Mouse (Mus musculus) spleen, postnatal 14 days (tissue): Measurements from ENCODE around the gene C530008M17Rik.

Source experiments
- DNase-seq, 2 experiments: peaks; one replicate each; pipeline ENCODE4 v3.0.0; 2021 to 2022; ENCODE audit warnings: low spot score in 2 of 2

The C530008M17Rik gene

GRCm38 (mm10) chr5:76665421-76665820, 9.1 kb downstream of the C530008M17Rik start:
- no peak for DNase-seq

- no peak for DNase-seq
Measured at GRCm38 (mm10) chr5:76666026-76666756, 9.9 kb downstream of the C530008M17Rik start.

GRCm38 (mm10) chr5:76668118-76668517, 11.8 kb downstream of the C530008M17Rik start:
- DNase-seq: no peak

DNA sequence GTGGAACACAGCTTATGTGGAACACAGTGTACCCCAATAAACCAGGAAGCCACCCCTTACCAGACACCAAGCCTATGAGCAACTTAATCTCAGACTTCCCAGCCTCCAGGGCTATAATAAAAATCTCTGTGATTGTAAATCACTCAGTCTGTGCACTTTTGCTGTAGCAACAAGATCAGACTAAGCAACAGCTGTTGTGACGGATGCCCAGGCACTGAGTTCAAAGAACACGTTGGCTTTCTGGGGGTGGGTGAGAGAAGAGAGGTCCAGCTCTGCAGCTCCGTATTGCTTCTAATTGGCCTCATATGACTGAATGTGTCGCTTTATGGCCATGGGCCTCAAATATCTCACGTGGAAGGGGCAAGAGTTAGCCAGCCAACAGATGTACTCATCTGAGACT, 12.2 kb downstream of the C530008M17Rik start:
- no peak for DNase-seq

DNA sequence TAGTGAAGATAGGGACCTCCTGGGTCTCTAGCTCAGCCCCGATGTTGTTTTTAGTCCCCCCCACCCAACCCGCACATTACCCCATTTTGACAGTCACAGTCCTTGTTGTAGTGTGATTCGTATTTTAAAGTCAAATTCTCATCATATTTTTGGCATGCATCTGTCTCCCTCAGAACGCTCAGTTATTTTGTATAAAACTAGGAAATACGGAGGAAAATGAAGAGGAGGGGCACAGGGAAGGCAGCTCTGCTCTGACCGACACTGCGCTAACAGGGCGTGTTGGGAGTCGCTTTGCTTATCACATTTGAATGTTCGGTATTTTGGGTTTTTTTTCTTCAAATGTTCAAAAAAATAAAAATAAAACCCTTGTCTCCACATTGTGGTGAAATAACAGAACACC, 13.9 kb downstream of the C530008M17Rik start:
- no peak for DNase-seq

DNA sequence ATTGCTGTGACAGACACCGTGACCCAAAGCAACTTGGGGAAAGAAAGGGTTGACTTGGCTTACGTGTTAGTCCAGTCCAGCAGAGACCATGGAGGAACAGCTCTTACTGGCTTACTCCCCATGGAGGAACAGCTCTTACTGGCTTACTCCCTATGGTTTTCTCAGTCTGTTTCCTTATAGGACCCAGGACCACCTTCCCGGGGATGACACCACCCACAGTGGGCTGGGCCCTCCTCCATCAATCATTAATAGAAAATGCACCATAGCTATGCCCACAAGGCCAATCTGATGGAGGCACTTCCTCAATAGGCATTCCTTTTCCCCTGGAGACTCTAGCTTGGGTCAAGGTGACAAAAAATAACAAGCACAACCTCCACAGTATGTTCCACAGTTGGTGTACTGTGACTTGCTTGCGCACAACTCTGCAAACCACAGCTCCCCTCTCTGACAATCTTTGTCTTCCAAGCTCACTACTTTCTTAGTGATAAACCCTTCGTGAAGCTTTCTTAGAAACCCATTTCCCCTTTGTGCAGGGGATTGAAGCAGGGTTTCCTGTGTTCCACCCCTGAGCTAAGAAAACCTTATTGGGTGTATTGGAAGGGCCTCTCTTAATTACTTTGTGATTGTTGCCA, 17.8 kb downstream of the C530008M17Rik start:
- no peak for DNase-seq

GRCm38 (mm10) chr5:76675369-76675768, 19.1 kb downstream of the C530008M17Rik start:
- DNase-seq: no peak

DNA sequence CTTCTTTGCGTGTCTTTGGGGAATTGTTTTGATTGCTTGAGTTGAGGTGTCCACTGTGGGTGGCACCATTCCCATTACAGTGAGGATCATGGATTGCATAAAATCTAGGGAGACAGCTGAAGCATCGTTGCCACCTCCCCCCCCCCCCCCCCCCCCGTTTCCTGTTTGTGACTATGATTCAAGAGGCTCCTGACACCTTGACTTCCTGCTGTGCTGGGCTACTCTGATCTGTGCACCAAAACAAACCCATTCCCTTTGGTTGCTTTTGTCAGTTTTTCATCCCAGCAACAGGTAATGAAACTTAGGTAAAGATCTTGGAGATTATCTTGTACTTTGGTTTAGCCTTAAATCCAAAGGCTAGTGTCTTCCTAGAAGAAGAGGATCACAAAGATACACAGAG, 24.6 kb downstream of the C530008M17Rik start:
- no peak for DNase-seq

DNA sequence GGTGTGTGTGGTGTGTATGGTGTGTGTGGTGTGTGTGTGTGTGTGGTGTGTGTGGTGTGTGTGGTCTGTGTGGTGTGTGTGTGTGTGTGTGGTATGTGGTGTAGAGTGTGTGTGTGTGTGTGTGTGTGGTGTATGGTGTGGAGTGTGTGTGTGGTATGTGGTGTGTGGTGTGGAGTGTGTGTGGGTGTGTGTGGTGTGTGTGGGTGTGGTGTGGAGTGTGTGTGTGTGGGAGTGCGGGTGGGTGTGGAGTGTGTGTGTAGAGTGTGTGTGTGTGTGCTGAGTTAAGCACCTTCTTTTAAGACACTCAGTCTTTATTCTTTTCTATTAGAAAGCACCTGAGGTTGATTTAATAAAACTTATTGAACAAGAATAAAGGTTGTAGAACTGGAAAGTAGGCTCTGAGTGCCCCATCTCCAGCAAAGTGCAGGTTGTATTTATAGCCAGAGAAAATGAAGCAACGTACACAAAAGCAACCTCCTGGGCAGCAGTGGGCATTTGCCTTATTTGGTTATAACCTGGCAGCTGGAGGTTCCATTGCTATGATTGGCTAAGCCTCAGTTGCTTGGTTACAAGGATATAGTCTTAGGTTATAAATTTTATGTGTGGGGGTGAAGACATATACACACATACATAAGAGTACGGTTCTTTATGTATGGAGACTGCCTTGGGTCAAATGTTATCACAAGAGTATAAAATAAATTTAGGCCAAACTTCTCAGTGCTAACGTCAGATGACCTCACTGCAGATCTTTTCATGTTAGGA, 25.8 kb downstream of the C530008M17Rik start:
- no peak for DNase-seq

DNA sequence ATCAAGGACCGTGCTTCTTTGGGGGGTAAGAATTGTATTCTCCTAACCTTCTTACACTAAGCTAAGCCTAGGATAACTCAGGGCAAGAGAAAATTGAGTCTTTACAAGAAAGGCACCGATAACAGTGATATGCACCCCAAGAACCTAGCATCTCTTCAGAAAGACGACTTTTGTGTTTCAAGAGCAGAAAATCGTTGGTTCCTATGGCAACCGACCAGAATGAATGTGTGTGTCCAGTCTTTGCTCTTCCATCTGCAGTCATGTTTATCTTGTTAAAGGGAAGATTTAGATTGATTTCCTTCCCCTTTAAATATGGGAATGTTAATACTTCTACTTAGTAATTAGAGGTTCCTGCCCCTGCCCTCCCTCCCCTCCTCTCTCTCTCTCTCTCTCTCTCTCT, 27.1 kb downstream of the C530008M17Rik start:
- no peak for DNase-seq

GRCm38 (mm10) chr5:76684658-76685605, 28.6 kb downstream of the C530008M17Rik start:
- DNase-seq: peak; percentile 52 to 63

DNA sequence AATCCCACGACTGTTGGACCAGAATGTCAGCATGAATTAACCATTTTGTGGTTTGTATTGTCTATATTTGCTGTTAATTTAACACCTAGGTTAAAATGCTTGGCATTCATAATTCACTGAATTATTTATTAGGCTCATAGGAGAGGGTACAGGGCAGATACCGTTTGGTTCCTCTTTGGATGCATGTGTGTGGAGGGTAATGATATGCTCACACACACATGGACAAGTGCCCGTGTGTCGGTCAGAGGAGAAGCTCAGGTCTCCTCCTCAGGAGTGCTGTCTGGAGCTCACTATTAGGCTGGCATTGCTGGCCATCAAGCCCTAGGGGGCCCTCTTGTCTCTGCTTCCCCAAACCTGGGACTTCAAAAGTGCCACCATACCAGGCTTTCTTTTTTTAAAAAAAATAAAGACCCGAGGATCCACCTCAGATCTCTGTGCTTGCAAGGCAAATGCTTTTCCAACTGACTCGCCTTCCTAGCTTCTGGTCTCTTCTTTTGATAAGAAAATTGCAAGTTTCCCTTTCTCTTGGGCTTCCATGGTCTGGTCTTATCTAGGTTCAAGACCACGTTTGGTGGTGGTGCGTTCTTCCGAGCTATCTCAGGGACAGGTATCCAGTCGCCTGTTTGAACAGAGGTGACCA, 31.8 kb downstream of the C530008M17Rik start:
- DNase-seq: no peak

DNA sequence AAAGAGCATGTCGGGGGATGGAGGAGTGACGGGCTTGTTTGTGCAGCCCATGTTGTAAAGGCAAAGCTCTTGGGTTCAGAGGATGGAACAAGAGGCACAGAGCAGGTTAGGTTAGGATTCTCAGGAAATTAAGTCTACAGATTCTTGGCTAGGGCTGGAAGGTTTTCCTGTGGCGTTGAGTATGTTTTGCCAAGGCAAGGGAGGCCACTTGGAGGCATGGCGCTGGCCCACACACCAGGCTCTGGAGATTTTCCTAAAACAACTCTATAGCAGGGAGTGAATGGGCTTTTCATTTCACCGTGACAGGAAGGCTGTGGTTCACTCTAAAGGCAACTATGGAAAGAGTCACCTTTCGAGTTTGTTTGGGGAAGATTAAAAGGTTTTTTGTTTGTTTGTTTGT, 32.3 kb downstream of the C530008M17Rik start:
- no peak for DNase-seq

- DNase-seq: no peak
Measured at GRCm38 (mm10) chr5:76690177-76690593, 33.9 kb downstream of the C530008M17Rik start.

- no peak for DNase-seq
Measured at GRCm38 (mm10) chr5:76691251-76691650, 34.9 kb downstream of the C530008M17Rik start.

DNA sequence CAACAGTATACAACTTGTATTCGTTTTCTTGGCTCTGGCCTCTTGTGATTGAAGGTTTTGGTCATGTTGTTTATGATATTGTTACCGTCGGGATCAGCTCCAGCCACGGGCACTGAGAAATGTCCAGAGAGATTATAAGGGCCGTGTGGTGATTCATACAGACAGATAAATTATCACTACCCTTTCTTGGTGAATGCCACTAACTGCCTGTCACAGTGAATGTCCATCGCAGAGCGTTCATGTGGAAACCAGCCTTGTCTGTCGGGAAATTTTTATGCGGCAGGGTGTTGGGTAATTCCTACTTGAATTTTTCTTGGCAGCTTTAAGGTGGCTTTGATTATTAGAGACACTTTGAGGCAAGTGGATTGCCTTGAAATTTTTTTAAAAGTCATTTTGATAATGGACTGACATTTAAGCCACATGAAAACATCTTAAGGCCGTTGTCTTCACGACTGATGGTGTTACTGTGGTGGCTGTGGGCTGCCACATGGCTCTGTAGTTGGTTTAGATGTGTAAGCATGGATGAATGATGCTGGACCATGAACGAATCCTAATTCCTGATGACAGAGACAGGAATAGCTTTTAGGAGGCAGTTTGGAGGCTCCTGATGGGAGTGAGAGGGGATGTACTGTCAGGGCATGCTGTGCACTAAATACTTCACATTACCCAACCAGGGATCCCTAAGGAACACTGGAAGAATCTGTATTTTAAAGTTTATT, 35.6 kb downstream of the C530008M17Rik start:
- DNase-seq: no peak

DNA sequence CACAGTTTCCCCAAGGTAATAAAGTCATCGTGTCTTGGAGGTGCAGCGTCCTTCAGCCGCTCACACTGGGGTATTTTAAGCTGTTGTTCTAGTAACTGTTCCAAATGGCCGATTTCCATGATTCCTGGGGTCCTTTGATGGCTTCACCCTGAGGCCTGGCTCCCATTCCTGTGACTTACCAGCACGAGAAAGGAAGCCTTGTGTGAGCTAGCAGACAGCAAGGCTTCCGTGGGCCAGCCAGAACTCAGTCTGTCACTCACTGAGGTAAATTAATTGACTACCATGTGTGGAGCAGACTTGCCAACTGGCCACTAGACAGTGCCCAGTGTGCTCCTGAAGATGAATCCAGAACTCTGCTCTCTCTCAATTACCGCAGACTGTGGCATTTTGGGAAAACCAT, 41.2 kb downstream of the C530008M17Rik start:
- no peak for DNase-seq

DNA sequence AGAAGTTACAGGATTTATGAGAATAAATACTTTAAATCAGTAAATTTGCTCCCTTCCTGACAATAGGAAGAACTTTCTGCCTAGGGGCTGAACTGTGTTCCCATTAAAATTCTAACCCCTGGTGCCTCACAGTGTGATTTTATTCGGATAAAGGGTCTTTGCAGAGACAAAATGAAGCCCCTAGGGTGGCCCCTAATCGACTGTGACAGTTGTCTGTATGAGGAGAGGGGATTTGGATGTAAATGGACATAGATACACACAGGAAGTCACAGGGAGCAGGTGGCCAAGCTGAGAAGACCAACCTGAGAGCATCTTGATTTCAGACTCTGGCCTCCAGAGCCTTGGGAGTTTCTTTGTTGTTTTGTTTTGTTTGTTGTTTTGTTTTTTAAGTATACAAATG, 41.9 kb downstream of the C530008M17Rik start:
- no peak for DNase-seq

- no peak for DNase-seq
Measured at GRCm38 (mm10) chr5:76701127-76701853, 45.0 kb downstream of the C530008M17Rik start.

- no peak for DNase-seq
Measured at GRCm38 (mm10) chr5:76702104-76702503, 45.8 kb downstream of the C530008M17Rik start.
